Mouse (Mus musculus): ENCODE measurements around the gene 1700113H08Rik. TPM values are rescaled to one million over a fixed set of nuclear protein-coding genes. Genes with fewer than 3 reads are reported as not detected.

Gene 1700113H08Rik
- polyA plus RNA-seq, 1 experiment, result not detected

DNA sequence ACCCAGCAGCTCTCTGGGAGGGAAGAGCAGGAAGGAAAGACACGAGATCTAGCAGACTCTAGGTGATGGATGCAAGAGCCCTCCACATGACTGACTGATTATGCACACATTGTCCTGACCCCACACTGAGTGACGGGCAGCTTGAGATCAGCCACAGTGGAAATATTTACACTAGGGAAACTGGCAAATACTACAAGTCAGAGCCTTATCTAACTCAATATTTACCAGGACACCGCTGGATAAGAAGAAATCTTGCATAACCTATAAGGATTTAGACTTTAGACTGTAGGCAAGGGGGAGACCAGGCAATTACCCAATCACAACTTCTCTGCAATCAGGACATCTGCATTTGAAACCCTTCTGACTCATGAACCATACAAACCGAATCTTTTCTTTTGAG is 6.1 kb upstream of the 1700113H08Rik start:
- no peaks in the 10 kb centered on the region for H3K79me2 ChIP-seq (ENCODE audit: control insufficient read depth, insufficient read depth)
- no peak overlapping the region for H3ac ChIP-seq (ENCODE audit: control insufficient read depth, insufficient read length)

GRCm38 (mm10) chr10:87058251-87058925 is 543 bp downstream of the 1700113H08Rik start:
- Histone ChIP-seq H3K79me2 (ENCODE audit: control insufficient read depth, insufficient read depth) (no peaks in the 10 kb centered on the region), H3K4me3 (no peak overlapping the region), H3K27me3 (ENCODE audit: control insufficient read depth, insufficient read depth, insufficient read length) (peaks cover 4% of the 10 kb centered on the region), H3K4me2 (ENCODE audit: low read depth) (peak overlapping the region; percentile 6), H3K36me3 (ENCODE audit: control insufficient read depth, insufficient read depth) (no peaks in the 10 kb centered on the region), H3ac (ENCODE audit: control insufficient read depth, insufficient read length) (no peak overlapping the region)
- TF ChIP-seq MAX (IDR thresholded peaks at IDR 0.05; ENCODE audit: low read depth) (no peak), USF1 (IDR thresholded peaks at IDR 0.05; ENCODE audit: low read depth) (no peak), E2F4 (IDR thresholded peaks at IDR 0.05; ENCODE audit: insufficient read depth) (no peak), MYOG (IDR thresholded peaks at IDR 0.05; ENCODE audit: control insufficient read depth in 1 of 3, insufficient read depth in 1 of 3, insufficient read length in 2 of 3, low read depth in 2 of 3) (peak in 2 of 3 experiments; percentile 53 to 54), MYOD1 (IDR thresholded peaks at IDR 0.05; ENCODE audit: control insufficient read depth in 1 of 3, insufficient read length in 2 of 3, low read depth in 2 of 3) (peak in 2 of 3 experiments; percentile 45 to 81), POLR2A (IDR thresholded peaks at IDR 0.05; ENCODE audit: insufficient read length, low read depth) (no peak)

More for the DNA sequence above, 6.1 kb upstream of the 1700113H08Rik start:
- TF ChIP-seq REST (IDR thresholded peaks at IDR 0.05; ENCODE audit: insufficient read depth, insufficient read length) (no peak), USF1 (IDR thresholded peaks at IDR 0.05; ENCODE audit: low read depth) (no peak), TCF12 (IDR thresholded peaks at IDR 0.05; ENCODE audit: insufficient read depth, poor library complexity, severe bottlenecking) (no peak), E2F4 (IDR thresholded peaks at IDR 0.05; ENCODE audit: insufficient read depth) (no peak), MAX (IDR thresholded peaks at IDR 0.05; ENCODE audit: low read depth) (no peak), TCF3 (IDR thresholded peaks at IDR 0.05; ENCODE audit: insufficient read length, low read depth) (no peak), SRF (IDR thresholded peaks at IDR 0.05; ENCODE audit: control insufficient read depth, insufficient read length, low read depth) (no peak), MYOG (IDR thresholded peaks at IDR 0.05; ENCODE audit: control insufficient read depth in 1 of 3, insufficient read depth in 1 of 3, insufficient read length in 2 of 3, low read depth in 2 of 3) (no peak), MYOD1 (IDR thresholded peaks at IDR 0.05; ENCODE audit: control insufficient read depth in 1 of 3, insufficient read length in 2 of 3, low read depth in 2 of 3) (no peak), POLR2AphosphoS2 (IDR thresholded peaks at IDR 0.05; ENCODE audit: insufficient read length, low read depth) (no peak), CEBPB (IDR thresholded peaks at IDR 0.05; ENCODE audit: insufficient read depth, poor library complexity, severe bottlenecking) (no peak), POLR2A (IDR thresholded peaks at IDR 0.05; ENCODE audit: insufficient read length, low read depth) (no peak)
- Histone ChIP-seq H3K4me2 (ENCODE audit: low read depth) (no peak overlapping the region), H3K36me3 (ENCODE audit: control insufficient read depth, insufficient read depth) (no peaks in the 10 kb centered on the region), H3K27me3 (ENCODE audit: control insufficient read depth, insufficient read depth, insufficient read length) (no peaks in the 10 kb centered on the region), H3K4me3 (no peak overlapping the region)

- no peak for TF ChIP-seq E2F4 (IDR thresholded peaks at IDR 0.05; ENCODE audit: insufficient read depth)
- no peak for TF ChIP-seq TCF12 (IDR thresholded peaks at IDR 0.05; ENCODE audit: insufficient read depth, poor library complexity, severe bottlenecking)
- no peak for TF ChIP-seq MYOD1 (IDR thresholded peaks at IDR 0.05; ENCODE audit: control insufficient read depth in 1 of 3, insufficient read length in 2 of 3, low read depth in 2 of 3)
- no peak for TF ChIP-seq USF1 (IDR thresholded peaks at IDR 0.05; ENCODE audit: low read depth)
- TF ChIP-seq MAX (IDR thresholded peaks at IDR 0.05; ENCODE audit: low read depth), result no peak
- no peak for TF ChIP-seq POLR2A (IDR thresholded peaks at IDR 0.05; ENCODE audit: insufficient read length, low read depth)
- no peak for TF ChIP-seq TCF3 (IDR thresholded peaks at IDR 0.05; ENCODE audit: insufficient read length, low read depth)
- TF ChIP-seq SRF (IDR thresholded peaks at IDR 0.05; ENCODE audit: control insufficient read depth, insufficient read length, low read depth), result no peak
- no peak for TF ChIP-seq CEBPB (IDR thresholded peaks at IDR 0.05; ENCODE audit: insufficient read depth, poor library complexity, severe bottlenecking)
- no peak for TF ChIP-seq POLR2AphosphoS2 (IDR thresholded peaks at IDR 0.05; ENCODE audit: insufficient read length, low read depth)
- H3K36me3 ChIP-seq (ENCODE audit: control insufficient read depth, insufficient read depth), result no peaks in the 10 kb centered on the region
These were observed 1.1 kb downstream of the 1700113H08Rik start for GRCm38 (mm10) chr10:87058926-87059325.

GRCm38 (mm10) chr10:87059447-87059846 is 1.6 kb downstream of the 1700113H08Rik start:
- H3K27me3 ChIP-seq (ENCODE audit: control insufficient read depth, insufficient read depth, insufficient read length), result peaks cover 4% of the 10 kb centered on the region
- no peak for TF ChIP-seq E2F4 (IDR thresholded peaks at IDR 0.05; ENCODE audit: insufficient read depth)
- no peak for TF ChIP-seq MAX (IDR thresholded peaks at IDR 0.05; ENCODE audit: low read depth)
- TF ChIP-seq POLR2A (IDR thresholded peaks at IDR 0.05; ENCODE audit: insufficient read length, low read depth), result no peak
- no peak for TF ChIP-seq TCF3 (IDR thresholded peaks at IDR 0.05; ENCODE audit: insufficient read length, low read depth)
- H3K4me2 ChIP-seq (ENCODE audit: low read depth), result no peak overlapping the region
- H3ac ChIP-seq (ENCODE audit: control insufficient read depth, insufficient read length), result no peak overlapping the region
- no peaks in the 10 kb centered on the region for H3K36me3 ChIP-seq (ENCODE audit: control insufficient read depth, insufficient read depth)
- no peaks in the 10 kb centered on the region for H3K79me2 ChIP-seq (ENCODE audit: control insufficient read depth, insufficient read depth)
- H3K4me3 ChIP-seq, result no peak overlapping the region

More at GRCm38 (mm10) chr10:87058926-87059325, 1.1 kb downstream of the 1700113H08Rik start:
- no peaks in the 10 kb centered on the region for H3K79me2 ChIP-seq (ENCODE audit: control insufficient read depth, insufficient read depth)
- H3ac ChIP-seq (ENCODE audit: control insufficient read depth, insufficient read length), result no peak overlapping the region
- no peak overlapping the region for H3K4me2 ChIP-seq (ENCODE audit: low read depth)
- H3K27me3 ChIP-seq (ENCODE audit: control insufficient read depth, insufficient read depth, insufficient read length), result peaks cover 4% of the 10 kb centered on the region
- no peak overlapping the region for H3K4me3 ChIP-seq

- Histone ChIP-seq H3K79me2 (ENCODE audit: control insufficient read depth, insufficient read depth) (no peaks in the 10 kb centered on the region), H3K36me3 (ENCODE audit: control insufficient read depth, insufficient read depth) (no peaks in the 10 kb centered on the region), H3K27me3 (ENCODE audit: control insufficient read depth, insufficient read depth, insufficient read length) (no peaks in the 10 kb centered on the region), H3K4me3 (no peak overlapping the region), H3K4me2 (ENCODE audit: low read depth) (no peak overlapping the region), H3ac (ENCODE audit: control insufficient read depth, insufficient read length) (no peak overlapping the region)
- TF ChIP-seq MAX (IDR thresholded peaks at IDR 0.05; ENCODE audit: low read depth) (no peak), POLR2A (IDR thresholded peaks at IDR 0.05; ENCODE audit: insufficient read length, low read depth) (no peak), CEBPB (IDR thresholded peaks at IDR 0.05; ENCODE audit: insufficient read depth, poor library complexity, severe bottlenecking) (no peak), SRF (IDR thresholded peaks at IDR 0.05; ENCODE audit: control insufficient read depth, insufficient read length, low read depth) (no peak)
These were observed 26.4 kb downstream of the 1700113H08Rik start for GRCm38 (mm10) chr10:87084236-87084635.
